Mouse (Mus musculus): ENCODE data around the gene Tifab.

The Tifab gene

GRCm38 (mm10) chr13:56178416-56179035 is at the start of gene Tifab:
Gene Tifab (minus strand): TSS chr13:56178885.
- in situ Hi-C loops (cut with MboI; ENCODE audit: unreplicated experiment in 2 of 2) = no loop called here

- in situ Hi-C loops (cut with MboI; ENCODE audit: unreplicated experiment in 2 of 2) = no loop called here
These were observed 47.7 kb upstream of the Tifab start for GRCm38 (mm10) chr13:56226175-56226954.

DNA sequence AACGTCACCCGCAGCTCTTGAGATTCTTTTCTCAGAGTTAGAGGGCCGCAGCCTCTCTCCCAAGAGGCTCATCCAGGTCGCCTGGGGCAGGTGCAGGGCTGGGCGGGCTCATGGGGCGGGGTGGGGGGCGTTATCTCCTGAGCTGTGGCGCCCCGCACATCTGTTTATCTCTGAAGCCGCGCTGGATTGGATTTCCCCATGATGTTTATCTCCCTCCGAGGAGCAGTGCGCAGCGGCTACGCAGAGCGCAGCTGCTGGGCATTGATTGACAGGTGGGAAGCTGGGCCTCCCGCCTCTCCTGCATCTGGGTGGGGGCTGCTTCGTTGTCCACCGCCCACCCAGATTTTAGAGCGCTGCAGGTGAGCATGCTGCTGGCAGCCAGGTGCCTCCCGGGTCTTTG is 44.9 kb upstream of the Tifab start:
- in situ Hi-C loops (cut with MboI; ENCODE audit: unreplicated experiment in 2 of 2) = no loop called here

DNA sequence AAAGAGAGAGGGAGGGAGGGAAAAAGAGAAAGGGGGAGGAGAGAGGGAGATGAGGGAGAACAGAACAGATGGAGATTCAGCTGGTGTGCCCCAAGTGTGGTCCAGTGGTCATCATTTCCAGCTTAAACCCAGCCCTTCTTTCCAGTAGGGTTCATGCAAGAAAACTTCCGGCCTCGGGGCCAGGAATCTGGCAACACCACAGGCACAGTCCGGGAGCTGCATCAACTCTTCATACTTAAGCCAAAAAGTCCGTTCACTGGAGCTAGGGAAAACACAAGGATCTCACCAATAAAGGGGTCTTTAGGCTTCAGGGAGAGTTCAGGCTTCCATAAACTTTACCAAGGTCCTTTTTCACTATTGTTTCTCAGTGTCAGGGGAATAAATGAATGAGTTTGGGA is 44.2 kb upstream of the Tifab start:
- in situ Hi-C loops (cut with MboI; ENCODE audit: unreplicated experiment in 2 of 2) = no loop called here

DNA sequence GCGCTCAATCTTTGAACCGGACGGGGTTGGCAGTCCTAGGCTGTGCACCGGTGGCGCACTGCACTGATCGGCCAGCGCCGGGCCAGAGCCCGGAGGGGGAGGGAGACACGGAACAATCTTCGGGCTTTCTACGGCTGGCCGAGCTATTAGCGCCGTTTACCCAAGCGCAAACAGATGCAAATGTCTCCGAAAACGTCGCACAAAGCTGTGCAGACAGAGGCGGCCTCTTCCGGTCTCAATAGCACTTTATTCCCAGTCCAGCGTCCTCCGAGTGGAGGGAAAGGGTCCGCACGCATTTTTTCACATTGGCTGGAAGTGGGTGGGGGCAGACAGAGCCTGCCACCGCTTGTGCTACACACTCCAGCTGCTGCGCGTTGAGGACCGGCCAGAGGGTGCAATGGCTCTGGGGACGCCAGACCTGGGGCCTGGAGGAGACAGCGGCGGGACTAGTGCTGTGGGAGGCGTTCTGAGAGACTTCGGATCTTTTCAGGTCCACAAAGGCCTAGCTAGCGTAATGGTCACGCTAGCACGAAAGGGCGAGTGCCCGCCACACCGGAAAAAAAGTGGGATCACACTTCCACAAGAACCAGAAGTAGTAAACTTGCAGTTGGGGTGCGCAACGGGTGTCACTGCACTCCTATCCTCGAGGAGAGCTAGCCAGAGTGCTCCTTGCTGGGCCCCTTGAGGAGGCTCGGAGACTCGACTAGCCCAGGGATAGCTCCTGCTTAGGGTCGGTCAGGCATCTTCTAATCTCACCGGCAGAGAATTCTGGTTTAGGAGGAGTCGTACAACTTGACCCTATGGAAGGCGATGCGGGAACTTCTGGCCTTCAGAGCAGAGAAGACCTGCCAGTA is 43.5 kb upstream of the Tifab start:
- in situ Hi-C loops (cut with MboI; ENCODE audit: unreplicated experiment in 2 of 2) = no loop called here

DNA sequence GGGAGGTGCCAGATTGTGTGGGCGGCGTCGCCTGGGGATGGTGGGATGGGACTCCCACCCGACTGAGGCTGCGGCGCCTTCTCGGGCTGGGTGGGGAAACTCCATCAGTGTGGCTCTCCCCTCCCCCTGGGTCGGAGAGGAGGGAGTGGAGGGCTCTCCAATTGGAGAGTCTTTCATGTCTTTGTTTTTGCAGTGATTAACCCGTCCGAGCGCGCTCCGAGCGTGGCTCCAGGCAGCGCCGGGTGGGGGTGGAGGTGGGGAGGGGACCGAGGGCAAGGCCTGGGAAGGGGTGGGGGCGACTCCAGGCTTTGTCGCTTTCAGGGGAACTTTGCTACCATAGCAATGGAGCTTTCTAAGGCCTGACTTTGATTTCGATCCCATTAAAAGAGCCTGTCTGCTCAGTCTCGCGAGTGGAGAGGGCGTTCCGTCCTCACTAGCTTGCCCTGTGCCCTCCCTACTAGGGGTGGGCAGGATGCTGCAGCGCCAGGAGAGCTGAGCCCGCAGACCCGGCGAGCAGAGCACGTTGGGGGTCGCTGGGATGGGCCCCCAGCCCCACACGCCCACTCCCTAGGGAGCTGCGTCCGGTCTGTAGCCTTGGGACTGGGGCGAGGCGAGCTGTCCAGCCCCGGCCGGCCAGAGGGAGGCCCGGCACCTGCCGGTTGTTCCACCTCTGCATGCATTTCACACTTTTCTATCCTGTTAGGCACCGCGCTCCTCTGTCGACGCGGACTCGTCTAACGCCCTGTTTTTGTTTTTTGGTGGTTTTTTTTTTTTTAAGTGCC is 42.6 kb upstream of the Tifab start:
- in situ Hi-C loops (cut with MboI; ENCODE audit: unreplicated experiment in 2 of 2) = no loop called here

DNA sequence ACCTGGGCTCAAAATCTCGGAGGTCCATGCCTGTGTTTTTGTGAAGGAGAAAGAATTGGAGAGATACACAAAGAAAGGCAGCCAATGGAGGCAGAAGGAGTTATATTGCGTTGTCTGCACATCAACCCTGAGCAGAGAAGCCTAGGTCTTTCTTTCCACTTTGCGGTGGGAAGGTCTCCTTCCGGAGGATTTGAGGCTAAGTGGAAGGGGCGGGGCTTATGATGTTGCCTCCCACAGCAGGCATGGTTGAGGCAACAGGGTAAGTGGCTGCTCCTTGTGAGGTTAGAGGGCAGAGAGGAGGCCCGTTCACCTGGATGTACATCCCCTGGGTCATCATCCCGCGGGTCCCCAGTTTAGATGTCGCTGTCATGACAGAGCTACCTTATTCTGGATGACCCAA is 40.6 kb upstream of the Tifab start:
- in situ Hi-C loops (cut with MboI; ENCODE audit: unreplicated experiment in 2 of 2) = no loop called here

DNA sequence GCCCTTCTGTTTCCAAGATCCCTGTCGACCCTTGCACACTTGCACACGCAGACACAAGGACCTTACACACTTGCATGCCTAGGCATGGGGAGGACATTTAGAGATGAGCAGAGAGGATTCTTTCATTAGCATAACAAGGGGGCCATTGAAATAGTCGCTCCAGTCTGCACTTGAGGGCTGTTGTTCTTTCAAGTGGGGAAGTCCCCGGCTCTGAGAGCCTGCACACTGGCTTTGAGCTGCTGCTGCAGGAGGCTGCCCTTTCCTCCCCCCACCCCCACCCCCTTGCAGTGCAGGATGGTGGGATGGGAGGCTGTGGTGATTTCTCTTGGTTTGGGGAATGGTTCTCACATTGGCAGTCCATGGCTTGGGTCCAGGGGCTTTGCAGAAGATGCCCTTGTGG is 37.4 kb upstream of the Tifab start:
- in situ Hi-C loops (cut with MboI; ENCODE audit: unreplicated experiment in 2 of 2) = no loop called here

DNA sequence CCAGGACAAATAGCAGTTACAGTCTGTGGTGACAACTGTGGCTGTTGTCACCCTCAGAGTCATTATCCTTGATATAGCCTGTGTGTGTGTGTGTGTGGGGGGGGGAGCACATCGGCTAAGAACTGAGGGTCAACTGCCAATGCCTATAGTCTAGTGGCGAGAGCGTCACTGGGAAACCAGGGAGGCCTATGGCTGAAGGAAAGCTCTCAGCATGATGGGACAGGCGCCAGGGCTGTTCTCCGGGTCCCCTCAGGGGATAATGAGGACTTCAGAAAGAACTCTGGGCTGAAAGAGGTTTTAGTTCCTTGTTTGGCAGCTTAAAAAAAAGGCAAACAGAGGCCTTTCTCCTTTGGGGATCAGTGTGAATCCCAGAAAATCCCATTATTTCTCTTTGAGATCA is 35.9 kb upstream of the Tifab start:
- in situ Hi-C loops (cut with MboI; ENCODE audit: unreplicated experiment in 2 of 2) = no loop called here

DNA sequence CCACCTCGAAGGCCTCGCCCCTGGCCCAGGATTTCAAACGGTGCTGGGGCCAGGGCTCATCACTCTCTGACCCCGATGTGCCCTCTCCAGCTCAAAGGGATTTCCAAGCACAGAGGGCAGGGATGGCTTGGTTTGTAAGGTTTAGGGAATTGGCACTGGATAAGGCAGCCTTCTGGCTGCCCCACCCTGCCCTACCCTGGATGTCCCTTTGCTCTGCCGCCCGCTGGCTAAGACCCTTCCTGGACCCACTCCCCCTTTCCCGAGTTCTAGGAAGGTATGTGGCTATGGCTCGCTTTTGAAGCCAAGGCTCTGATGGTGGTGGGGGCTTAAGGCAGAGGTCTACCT is 30.4 kb upstream of the Tifab start:
- in situ Hi-C loops (cut with MboI; ENCODE audit: unreplicated experiment in 2 of 2) = no loop called here

DNA sequence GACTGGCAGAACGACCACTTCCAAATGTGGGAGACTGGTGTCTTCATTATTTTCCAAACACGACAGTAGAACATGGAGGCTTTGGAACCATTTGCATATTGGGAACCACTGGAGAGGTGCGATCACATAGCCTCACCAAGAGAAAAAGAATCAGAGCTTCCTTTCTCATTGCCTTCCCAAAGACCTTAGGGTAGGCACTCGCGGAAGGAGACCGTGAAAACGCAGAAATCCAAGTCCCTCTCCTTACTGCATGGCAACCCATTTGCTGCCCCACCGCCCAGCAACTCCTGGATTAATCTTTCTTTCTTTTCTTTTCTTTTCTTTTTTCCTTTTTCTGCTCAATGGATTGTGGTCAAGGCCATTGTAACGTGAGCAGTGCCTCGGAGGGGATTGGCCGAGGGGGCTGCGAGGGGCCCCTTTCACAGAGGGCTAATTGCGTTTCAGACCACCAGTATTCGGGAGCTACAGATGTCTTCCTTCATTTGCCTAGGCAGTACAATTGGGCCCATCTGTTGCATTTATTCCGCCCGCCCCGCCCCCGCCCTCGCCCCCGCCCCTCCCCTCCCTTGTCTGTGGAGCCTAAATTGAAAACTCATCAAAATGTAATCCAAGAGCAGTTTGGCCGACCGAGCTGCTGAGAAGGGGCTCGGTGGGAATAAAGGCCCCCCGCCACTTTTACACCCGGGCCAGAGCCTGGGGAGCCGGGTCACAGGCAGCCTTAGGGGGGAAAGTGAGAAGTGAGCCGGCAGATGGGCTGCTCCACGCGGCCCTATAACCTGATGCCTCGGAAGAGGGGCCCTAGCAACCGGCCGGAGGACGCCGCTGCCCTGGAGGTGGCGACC is 29.8 kb upstream of the Tifab start:
- in situ Hi-C loops (cut with MboI; ENCODE audit: unreplicated experiment in 2 of 2) = no loop called here

DNA sequence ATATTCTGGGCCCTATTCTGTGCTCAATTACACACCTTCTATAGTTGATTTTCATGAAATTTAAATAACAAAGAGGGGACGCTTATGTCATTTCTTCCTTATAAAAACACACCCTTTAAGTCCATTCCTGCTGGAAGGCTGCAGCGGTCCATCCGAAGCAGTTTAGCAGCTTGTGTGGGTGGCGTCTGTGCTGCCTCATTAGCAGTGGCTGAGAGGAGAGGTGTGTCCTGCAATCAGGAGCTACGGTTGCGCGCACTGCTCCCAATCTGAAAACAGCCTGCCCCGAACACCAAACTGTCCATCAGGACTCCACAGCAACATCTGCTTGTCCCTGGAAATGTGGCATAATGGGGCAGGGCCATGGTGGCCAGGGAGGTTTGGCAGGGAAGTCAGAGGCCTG is 20.8 kb upstream of the Tifab start:
- in situ Hi-C loops (cut with MboI; ENCODE audit: unreplicated experiment in 2 of 2) = loop anchor here (5.0 kb wide), 1 partner anchor 233 kb away; no protein-coding TSS in a partner anchor

GRCm38 (mm10) chr13:56197473-56198266 is 19.0 kb upstream of the Tifab start:
- in situ Hi-C loops (cut with MboI; ENCODE audit: unreplicated experiment in 2 of 2) = loop anchor here (5.0 kb wide), 1 partner anchor 235 kb away; no protein-coding TSS in a partner anchor

- in situ Hi-C loops (cut with MboI; ENCODE audit: unreplicated experiment in 2 of 2) = loop anchor here (5.0 kb wide), 1 partner anchor 235 kb away; no protein-coding TSS in a partner anchor
These were observed 18.3 kb upstream of the Tifab start for GRCm38 (mm10) chr13:56197031-56197430.

DNA sequence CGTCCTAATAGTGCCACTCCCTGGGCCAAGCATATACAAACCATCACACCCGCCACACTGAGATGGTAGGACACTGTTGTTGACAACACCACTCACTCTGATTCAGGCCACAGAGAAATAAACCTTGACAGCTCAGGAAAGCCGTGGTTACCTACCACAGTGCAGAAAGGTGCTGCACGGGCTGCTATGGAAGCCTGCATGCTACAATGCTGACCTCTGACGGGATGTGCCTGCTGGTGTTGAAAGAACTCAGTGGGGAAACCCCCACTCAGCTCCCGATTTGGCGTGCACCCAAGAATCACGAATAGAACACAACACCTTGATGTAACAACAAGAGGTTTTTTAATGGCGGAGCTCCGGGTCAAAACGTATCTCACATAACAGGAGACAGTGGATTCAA is 17.1 kb upstream of the Tifab start:
- in situ Hi-C loops (cut with MboI; ENCODE audit: unreplicated experiment in 2 of 2) = loop anchor here (5.0 kb wide), 1 partner anchor 236 kb away; no protein-coding TSS in a partner anchor

GRCm38 (mm10) chr13:56194181-56194580 is 15.5 kb upstream of the Tifab start:
- in situ Hi-C loops (cut with MboI; ENCODE audit: unreplicated experiment in 2 of 2) = loop anchor here in 1 of 2 experiments (5.0 kb wide), 1 partner anchor 47 kb away; no protein-coding TSS in a partner anchor

GRCm38 (mm10) chr13:56191225-56191624 is 12.5 kb upstream of the Tifab start:
- in situ Hi-C loops (cut with MboI; ENCODE audit: unreplicated experiment in 2 of 2) = loop anchor here in 1 of 2 experiments (5.0 kb wide), 1 partner anchor 44 kb away; no protein-coding TSS in a partner anchor

- in situ Hi-C loops (cut with MboI; ENCODE audit: unreplicated experiment in 2 of 2) = loop anchor here (5.0 to 10.0 kb wide), 3 partner anchors 37 to 55 kb away; partner anchors contain the start of gene H2afy (in 1 of the 2)
These were observed 11.0 kb upstream of the Tifab start for GRCm38 (mm10) chr13:56189688-56190087.

All from v-Abl transformed pro-B cells (cell line).